Mouse (Mus musculus): ENCODE data around the gene Rfng. TPM values are rescaled to one million over a fixed set of nuclear protein-coding genes. Genes with fewer than 3 reads are reported as not detected.

Rfng gene
- polyA plus RNA-seq, 1 experiment from 2014 or later = 6.3 TPM

GRCm38 (mm10) chr11:120740981-120741380, 43.0 kb downstream of the Rfng start:
- Histone ChIP-seq H3K9me3 (ENCODE audit: low read length) (no peaks in the 10 kb centered on the region), H3K36me3 (replicated peaks; ENCODE audit: insufficient read depth, low read length) (no peaks in the 10 kb centered on the region), H3K4me3 (ENCODE audit: low read depth, low read length) (no peak overlapping the region), H3K4me1 (ENCODE audit: insufficient read depth) (no peaks in the 10 kb centered on the region), H3K27me3 (ENCODE audit: insufficient read depth, low read length) (no peaks in the 10 kb centered on the region), H3K9ac (replicated peaks) (no peak overlapping the region), H3K4me2 (ENCODE audit: low read depth, low read length) (no peak overlapping the region), H3K27ac (ENCODE audit: low read depth) (no peak overlapping the region)
- no peak for TF ChIP-seq CTCF (IDR thresholded peaks at IDR 0.05; ENCODE audit: low read depth)
- no peak for TF ChIP-seq EP300 (IDR thresholded peaks at IDR 0.05; ENCODE audit: low read depth)
- no peak for ATAC-seq
- no peak for DNase-seq
- 90% methylated on average over 5 of the region's 5 CpGs for WGBS (ENCODE audit: insufficient replicate concordance)

- Histone ChIP-seq H3K27ac (ENCODE audit: low read depth) (no peak overlapping the region), H3K36me3 (replicated peaks; ENCODE audit: insufficient read depth, low read length) (no peaks in the 10 kb centered on the region), H3K4me1 (ENCODE audit: insufficient read depth) (no peaks in the 10 kb centered on the region), H3K4me3 (ENCODE audit: low read depth, low read length) (no peak overlapping the region), H3K9me3 (ENCODE audit: low read length) (no peaks in the 10 kb centered on the region), H3K27me3 (ENCODE audit: insufficient read depth, low read length) (0 out of 2 replicates have a peak, but pooled peaks cover 3% of the 10 kb centered on the region), H3K4me2 (ENCODE audit: low read depth, low read length) (no peak overlapping the region), H3K9ac (replicated peaks) (no peak overlapping the region)
- DNase-seq = no peak
- ATAC-seq = no peak
- TF ChIP-seq CTCF (IDR thresholded peaks at IDR 0.05; ENCODE audit: low read depth) = no peak
- TF ChIP-seq EP300 (IDR thresholded peaks at IDR 0.05; ENCODE audit: low read depth) = no peak
- 65% methylated on average over 6 of the region's 6 CpGs for WGBS (ENCODE audit: insufficient replicate concordance)
Measured at GRCm38 (mm10) chr11:120736424-120736823, 47.6 kb downstream of the Rfng start.

GRCm38 (mm10) chr11:120733521-120733920, 50.5 kb downstream of the Rfng start:
- no peak overlapping the region for H3K4me2 ChIP-seq (ENCODE audit: low read depth, low read length)
- H3K27ac ChIP-seq (ENCODE audit: low read depth) = no peak overlapping the region
- H3K27me3 ChIP-seq (ENCODE audit: insufficient read depth, low read length) = 0 out of 2 replicates have a peak, but pooled peaks cover 8% of the 10 kb centered on the region
- 45% methylated on average over 6 of the region's 6 CpGs for WGBS (ENCODE audit: insufficient replicate concordance)
- no peak for TF ChIP-seq EP300 (IDR thresholded peaks at IDR 0.05; ENCODE audit: low read depth)
- no peak for TF ChIP-seq CTCF (IDR thresholded peaks at IDR 0.05; ENCODE audit: low read depth)
- ATAC-seq (no peak), DNase-seq (no peak)
- peaks cover 2% of the 10 kb centered on the region; the same call in 1 of the 2 replicates for H3K4me1 ChIP-seq (ENCODE audit: insufficient read depth)
- H3K36me3 ChIP-seq (replicated peaks; ENCODE audit: insufficient read depth, low read length) = no peaks in the 10 kb centered on the region
- no peak overlapping the region for H3K4me3 ChIP-seq (ENCODE audit: low read depth, low read length)
- no peak overlapping the region for H3K9ac ChIP-seq (replicated peaks)
- H3K9me3 ChIP-seq (ENCODE audit: low read length) = no peaks in the 10 kb centered on the region

- ATAC-seq (no peak), DNase-seq (no peak)
- H3K4me3 ChIP-seq (ENCODE audit: low read depth, low read length) = no peak within 1 kb of the TSS
- TF ChIP-seq EP300 (IDR thresholded peaks at IDR 0.05; ENCODE audit: low read depth) (no peak), CTCF (IDR thresholded peaks at IDR 0.05; ENCODE audit: low read depth) (no peak)
- H3K27me3 ChIP-seq (ENCODE audit: insufficient read depth, low read length) = 0 out of 2 replicates have a peak, but pooled peaks cover 8% of the 10 kb centered on the region
- H3K4me1 ChIP-seq (ENCODE audit: insufficient read depth) = peaks cover 2% of the 10 kb centered on the region; the same call in 1 of the 2 replicates
- no peak within 1 kb of the TSS for H3K4me2 ChIP-seq (ENCODE audit: low read depth, low read length)
- H3K9me3 ChIP-seq (ENCODE audit: low read length) = no peaks in the 10 kb centered on the region
- no peaks in the 10 kb centered on the region for H3K36me3 ChIP-seq (replicated peaks; ENCODE audit: insufficient read depth, low read length)
- no peak within 1 kb of the TSS for H3K9ac ChIP-seq (replicated peaks)
- 68% methylated on average over 12 of the region's 12 CpGs for WGBS (ENCODE audit: insufficient replicate concordance)
- H3K27ac ChIP-seq (ENCODE audit: low read depth) = no peak within 1 kb of the TSS
Measured at GRCm38 (mm10) chr11:120731858-120732680, 51.9 kb downstream of the Rfng start, which contains the start of gene Cbr2. Cbr2 (minus strand) TSS chr11:120732114.

- Histone ChIP-seq H3K4me2 (ENCODE audit: low read depth, low read length) (no peak overlapping the region), H3K4me1 (ENCODE audit: insufficient read depth) (peaks cover 7% of the 10 kb centered on the region), H3K9ac (replicated peaks) (no peak overlapping the region), H3K36me3 (replicated peaks; ENCODE audit: insufficient read depth, low read length) (no peaks in the 10 kb centered on the region), H3K4me3 (ENCODE audit: low read depth, low read length) (no peak overlapping the region), H3K27me3 (ENCODE audit: insufficient read depth, low read length) (0 out of 2 replicates have a peak, but pooled peaks cover 8% of the 10 kb centered on the region), H3K27ac (ENCODE audit: low read depth) (no peak overlapping the region), H3K9me3 (ENCODE audit: low read length) (no peaks in the 10 kb centered on the region)
- TF ChIP-seq CTCF (IDR thresholded peaks at IDR 0.05; ENCODE audit: low read depth) (no peak), EP300 (IDR thresholded peaks at IDR 0.05; ENCODE audit: low read depth) (no peak)
- no peak for ATAC-seq
- no peak for DNase-seq
- whole genome bisulfite sequencing (ENCODE audit: insufficient replicate concordance) = 76% methylated on average over 1 of the region's 1 CpGs
Measured at GRCm38 (mm10) chr11:120731395-120731794, 52.6 kb downstream of the Rfng start.

Other genes starting within 250 kb of the Rfng start
- gene Mcrip1, start 234.5 kb downstream of the Rfng start, polyA plus RNA-seq (2015; fragmentation: Nextera tagmentation; extraction: Ambion mirVana) = 59.2 and 61.0 TPM in 2 replicates
- gene Ppp1r27, start 233.1 kb downstream of the Rfng start, polyA plus RNA-seq (2015; fragmentation: Nextera tagmentation; extraction: Ambion mirVana) = 0.19 and 1.5 TPM in 2 replicates
- 683 and 697 TPM in 2 replicates for gene P4hb, start 211.0 kb downstream of the Rfng start, polyA plus RNA-seq (2015; fragmentation: Nextera tagmentation; extraction: Ambion mirVana)
- gene Arhgdia, start 202.6 kb downstream of the Rfng start, polyA plus RNA-seq (2015; fragmentation: Nextera tagmentation; extraction: Ambion mirVana) = 148 and 156 TPM in 2 replicates
- gene Alyref, start 185.8 kb downstream of the Rfng start, polyA plus RNA-seq (2015; fragmentation: Nextera tagmentation; extraction: Ambion mirVana) = 162 and 168 TPM in 2 replicates
- gene Anapc11, start 185.8 kb downstream of the Rfng start, polyA plus RNA-seq (2015; fragmentation: Nextera tagmentation; extraction: Ambion mirVana) = 46.1 and 47.5 TPM in 2 replicates
- 20.9 and 22.2 TPM in 2 replicates for gene Npb, start 175.7 kb downstream of the Rfng start, polyA plus RNA-seq (2015; fragmentation: Nextera tagmentation; extraction: Ambion mirVana)
- 217 and 222 TPM in 2 replicates for gene Pcyt2, start 166.3 kb downstream of the Rfng start, polyA plus RNA-seq (2015; fragmentation: Nextera tagmentation; extraction: Ambion mirVana)
- 34.3 TPM in 2 replicates for gene Sirt7, start 159.0 kb downstream of the Rfng start, polyA plus RNA-seq (2015; fragmentation: Nextera tagmentation; extraction: Ambion mirVana)
- 30.8 and 35.8 TPM in 2 replicates for gene Mafg, start 150.6 kb downstream of the Rfng start, polyA plus RNA-seq (2015; fragmentation: Nextera tagmentation; extraction: Ambion mirVana)
- gene Pycr1, start 140.4 kb downstream of the Rfng start, polyA plus RNA-seq (2015; fragmentation: Nextera tagmentation; extraction: Ambion mirVana) = 1.5 and 1.7 TPM in 2 replicates
- gene Myadml2, start 136.0 kb downstream of the Rfng start, polyA plus RNA-seq (2015; fragmentation: Nextera tagmentation; extraction: Ambion mirVana) = 0.26 and 0.50 TPM in 2 replicates
- gene Notum, start 123.0 kb downstream of the Rfng start, polyA plus RNA-seq (2015; fragmentation: Nextera tagmentation; extraction: Ambion mirVana) = 0.15 and 0.29 TPM in 2 replicates
- 56.8 and 57.1 TPM in 2 replicates for gene Aspscr1, start 111.2 kb downstream of the Rfng start, polyA plus RNA-seq (2015; fragmentation: Nextera tagmentation; extraction: Ambion mirVana)
- gene Cenpx, start 70.5 kb downstream of the Rfng start, polyA plus RNA-seq (2015; fragmentation: Nextera tagmentation; extraction: Ambion mirVana) = 81.0 and 88.0 TPM in 2 replicates
- 5.1 and 5.4 TPM in 2 replicates for gene Lrrc45, start 70.3 kb downstream of the Rfng start, polyA plus RNA-seq (2015; fragmentation: Nextera tagmentation; extraction: Ambion mirVana)
- 0.36 and 0.38 TPM in 2 replicates for gene Rac3, start 62.7 kb downstream of the Rfng start, polyA plus RNA-seq (2015; fragmentation: Nextera tagmentation; extraction: Ambion mirVana)
- gene Dcxr, start 56.9 kb downstream of the Rfng start, polyA plus RNA-seq (2015; fragmentation: Nextera tagmentation; extraction: Ambion mirVana) = 118 and 141 TPM in 2 replicates
- gene Cbr2, start 52.1 kb downstream of the Rfng start, polyA plus RNA-seq (2015; fragmentation: Nextera tagmentation; extraction: Ambion mirVana) = 0.26 and 0.94 TPM in 2 replicates
- 1.6 and 2.3 TPM in 2 replicates for gene Hmga1b, start 21.4 kb downstream of the Rfng start, polyA plus RNA-seq (2015; fragmentation: Nextera tagmentation; extraction: Ambion mirVana)
- 50.8 and 51.9 TPM in 2 replicates for gene Gps1, start 65 bp upstream of the Rfng start, polyA plus RNA-seq (2015; fragmentation: Nextera tagmentation; extraction: Ambion mirVana)
- gene Dus1l, start 12.2 kb upstream of the Rfng start, polyA plus RNA-seq (2015; fragmentation: Nextera tagmentation; extraction: Ambion mirVana) = 43.8 and 46.8 TPM in 2 replicates
- 3.8 and 3.9 TPM in 2 replicates for gene Fasn, start 40.3 kb upstream of the Rfng start, polyA plus RNA-seq (2015; fragmentation: Nextera tagmentation; extraction: Ambion mirVana)
- 1.2 and 1.4 TPM in 2 replicates for gene Ccdc57, start 148.7 kb upstream of the Rfng start, polyA plus RNA-seq (2015; fragmentation: Nextera tagmentation; extraction: Ambion mirVana)
- 9.9 and 13.9 TPM in 2 replicates for gene Slc16a3, start 164.3 kb upstream of the Rfng start, polyA plus RNA-seq (2015; fragmentation: Nextera tagmentation; extraction: Ambion mirVana)
- gene Csnk1d, start 207.1 kb upstream of the Rfng start, polyA plus RNA-seq (2015; fragmentation: Nextera tagmentation; extraction: Ambion mirVana) = 29.9 and 30.0 TPM in 2 replicates

Measured in liver, postnatal 0 days (tissue).